Mouse (Mus musculus): Measurements from ENCODE around the gene Zfp574. TPM values are rescaled to one million over a fixed set of nuclear protein-coding genes. Genes with fewer than 3 reads are reported as not detected.

Gene Zfp574
- total RNA-seq, 1 experiment from 2014 or later: 18.8 TPM

DNA sequence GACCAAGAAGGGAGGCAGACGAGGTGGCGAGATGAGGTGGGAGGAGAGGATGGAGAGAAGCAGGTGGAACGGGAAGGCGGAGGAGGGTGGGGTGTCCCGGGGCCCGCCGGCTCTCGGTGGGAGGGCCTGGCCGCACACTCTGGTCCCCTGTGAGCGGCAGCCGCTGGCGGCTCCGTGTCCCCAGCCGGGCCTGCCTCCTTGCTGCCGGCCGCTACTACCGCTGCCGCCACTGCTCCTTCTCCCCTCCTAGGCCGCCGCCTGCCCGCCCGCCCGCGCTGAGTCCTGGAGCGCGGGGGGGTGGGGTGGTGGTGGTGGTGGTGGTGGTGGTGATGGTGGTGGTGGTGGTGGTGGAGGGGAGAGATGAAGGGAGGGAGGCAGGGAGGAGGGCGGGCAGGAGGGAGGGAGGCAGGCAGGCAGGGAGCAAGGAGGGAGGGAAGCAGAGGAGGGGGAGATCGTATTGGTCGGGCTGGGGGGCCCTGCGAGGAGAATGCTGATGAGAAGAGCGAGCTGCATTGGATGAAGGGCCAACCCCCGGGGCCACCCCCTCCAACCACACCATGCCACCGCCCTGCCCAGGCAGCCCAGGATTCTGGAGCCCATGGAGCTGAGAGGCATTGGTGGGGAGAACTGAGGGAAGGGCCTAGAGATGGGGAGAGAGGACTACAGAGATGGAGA lies 486 bp downstream of the Zfp574 start:
- DNase-seq: peak; percentile 62

DNA sequence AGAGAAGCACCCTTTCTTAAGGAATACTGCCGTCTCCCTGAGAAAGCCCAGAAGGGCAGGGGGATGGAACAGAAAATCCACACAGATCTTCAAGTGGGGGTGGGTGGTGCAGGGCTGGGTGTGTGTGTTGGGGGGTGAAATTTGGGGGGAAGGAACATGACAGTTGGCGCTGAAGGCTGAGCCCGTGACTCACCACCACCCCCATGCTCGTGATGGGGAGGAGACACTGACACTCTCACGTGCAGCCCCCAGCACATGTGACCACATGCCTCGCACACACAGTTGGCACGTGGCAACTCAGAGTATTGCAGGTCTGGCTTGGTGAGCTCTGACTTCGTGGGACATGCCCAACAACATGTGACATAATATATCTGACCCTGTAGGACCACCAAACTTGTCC lies 1.6 kb downstream of the Zfp574 start:
- DNase-seq: no peak

DNA sequence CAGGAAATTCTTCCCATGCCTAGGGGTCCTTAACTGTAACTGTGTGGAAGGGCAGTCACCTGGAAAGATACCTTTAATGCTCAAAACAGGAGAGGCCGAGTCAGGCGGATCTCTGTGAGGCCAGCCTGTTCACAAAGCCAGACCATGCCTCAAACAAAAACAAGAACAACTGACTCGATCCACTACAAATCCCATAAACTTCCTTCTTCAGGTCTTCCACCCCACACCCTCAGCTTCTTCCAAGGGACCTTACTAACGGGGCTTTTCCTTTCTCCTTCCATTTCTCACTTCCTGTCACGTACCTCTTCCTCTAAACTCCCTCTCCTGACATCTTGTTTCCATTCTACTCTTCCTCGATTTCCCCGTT lies 3.9 kb downstream of the Zfp574 start:
- no peak for DNase-seq

DNA sequence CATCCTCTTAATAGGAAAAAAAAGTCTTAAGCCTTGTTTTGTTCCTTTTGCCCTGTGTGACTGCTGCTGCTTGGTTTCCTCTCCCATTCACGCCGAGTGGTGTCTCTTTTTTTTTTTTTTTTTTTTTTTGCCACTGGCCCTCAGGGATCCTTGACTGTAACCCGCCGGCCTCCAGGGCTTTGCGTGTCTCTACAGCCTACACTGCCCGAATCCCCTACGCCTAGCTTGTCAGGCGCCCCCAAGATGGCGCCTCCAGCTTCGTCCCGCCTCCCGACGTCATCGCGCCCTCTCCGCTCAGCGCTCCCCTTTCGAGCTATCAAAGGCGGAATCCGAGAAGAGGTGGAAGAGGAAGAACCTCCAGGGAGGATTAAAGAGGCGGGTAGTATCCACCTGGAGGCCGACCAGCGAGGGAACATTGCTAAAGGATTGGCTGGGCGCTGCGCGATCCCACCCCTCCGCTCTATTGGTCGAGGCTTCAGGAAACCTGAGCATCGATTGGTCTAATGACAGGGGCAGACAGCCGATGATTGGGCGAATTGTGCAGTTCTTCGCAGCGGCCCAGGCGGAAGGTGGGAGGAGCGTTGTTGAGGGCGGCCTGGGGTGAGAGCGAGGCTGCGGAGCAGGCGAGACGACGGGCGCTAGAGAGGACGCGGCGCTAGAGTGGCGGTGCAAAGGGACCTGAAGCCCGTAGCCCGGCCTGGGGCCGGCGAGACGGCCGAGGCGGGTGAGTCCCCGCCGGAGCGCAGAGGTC lies 4.5 kb downstream of the Zfp574 start:
- DNase-seq: peak; percentile 98

DNA sequence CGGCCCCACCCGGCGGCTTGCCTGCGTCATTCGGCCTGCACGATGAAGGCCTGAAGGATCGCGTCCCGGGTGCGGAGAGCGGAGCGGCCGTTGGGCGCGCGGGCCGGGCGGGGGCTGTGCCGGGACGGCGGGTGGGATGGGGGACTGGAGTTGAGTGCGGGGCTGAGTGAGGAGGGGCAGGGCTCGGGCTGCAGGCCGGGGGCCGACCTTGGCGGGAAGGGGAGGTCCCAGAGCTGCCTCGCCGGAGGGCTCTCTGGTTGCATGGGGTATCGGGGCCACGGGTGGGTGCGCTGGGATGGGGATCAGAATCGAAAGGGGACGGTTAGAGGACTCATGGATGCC lies 5.0 kb downstream of the Zfp574 start:
- DNase-seq: no peak

DNA sequence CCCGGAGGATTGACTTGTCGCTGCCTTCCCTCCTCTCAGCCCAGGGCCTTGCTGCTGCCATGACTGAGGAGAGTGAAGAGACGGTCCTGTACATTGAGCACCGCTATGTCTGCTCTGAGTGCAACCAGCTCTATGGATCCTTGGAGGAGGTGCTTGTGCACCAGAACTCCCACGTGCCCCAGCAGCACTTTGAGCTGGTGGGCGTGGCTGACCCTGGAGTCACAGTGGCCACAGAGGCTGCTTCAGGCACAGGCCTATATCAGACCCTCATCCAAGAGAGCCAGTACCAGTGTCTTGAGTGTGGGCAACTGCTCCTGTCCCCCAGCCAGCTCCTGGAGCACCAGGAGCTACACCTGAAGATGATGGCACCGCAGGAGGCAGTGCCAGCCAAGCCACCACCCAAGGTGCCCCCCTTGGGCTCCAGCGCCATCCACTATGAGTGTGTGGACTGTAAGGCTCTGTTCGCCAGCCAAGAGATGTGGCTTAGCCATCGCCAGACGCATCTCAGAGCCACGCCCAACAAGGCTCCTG lies 7.2 kb downstream of the Zfp574 start:
- no peak for DNase-seq

DNA sequence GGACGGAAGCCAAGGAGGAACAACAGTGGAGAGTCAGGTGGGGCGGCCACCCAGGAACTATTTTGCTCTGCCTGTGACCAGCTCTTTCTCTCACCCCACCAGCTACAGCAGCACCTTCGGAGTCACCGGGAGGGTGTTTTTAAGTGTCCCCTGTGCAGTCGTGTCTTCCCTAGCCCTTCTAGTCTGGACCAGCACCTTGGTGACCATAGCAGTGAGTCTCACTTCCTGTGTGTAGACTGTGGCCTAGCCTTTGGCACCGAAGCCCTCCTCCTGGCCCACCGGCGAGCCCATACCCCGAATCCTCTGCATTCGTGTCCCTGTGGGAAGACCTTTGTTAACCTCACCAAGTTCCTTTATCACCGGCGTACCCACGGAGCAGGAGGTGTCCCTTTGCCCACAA lies 8.1 kb downstream of the Zfp574 start:
- DNase-seq: no peak

DNA sequence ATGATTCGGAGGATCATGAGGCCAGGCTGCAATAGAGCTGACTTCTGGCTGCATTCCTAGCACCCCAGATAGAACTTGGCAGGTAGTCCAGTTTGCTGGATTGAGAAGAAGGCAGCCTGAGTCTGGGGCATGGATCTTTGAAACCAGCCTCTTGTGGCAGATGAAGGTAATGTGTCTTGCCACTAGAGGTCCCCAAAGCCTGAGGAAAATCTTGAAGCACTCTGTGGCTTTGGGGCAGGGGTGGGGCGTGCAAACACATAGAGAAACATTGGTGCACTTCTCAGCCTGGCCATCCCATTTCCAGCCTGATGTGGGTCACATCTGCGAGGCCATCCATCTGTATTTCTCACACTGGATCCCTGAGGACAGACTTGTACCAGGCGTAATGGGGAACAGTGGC lies 10.1 kb downstream of the Zfp574 start:
- peak; percentile 71 for DNase-seq

DNA sequence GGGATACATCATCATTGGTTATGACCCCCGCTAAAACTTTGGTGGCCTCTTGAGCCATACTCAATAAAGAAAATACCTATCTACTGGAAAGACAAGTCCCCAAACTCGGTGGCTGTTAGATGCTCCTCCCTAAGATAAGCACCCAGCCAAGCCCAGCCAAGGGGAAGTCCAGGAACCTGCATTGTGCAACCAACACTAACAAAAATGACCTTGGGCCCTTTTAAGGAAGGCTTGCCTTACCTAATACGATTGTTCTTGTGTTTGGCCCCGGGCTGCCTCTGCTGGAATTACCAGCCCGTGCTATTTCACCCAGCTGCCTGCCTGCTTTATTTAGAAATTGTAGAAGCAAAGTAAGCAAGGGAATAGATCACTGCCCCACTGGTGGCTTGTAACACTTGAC lies 12.3 kb downstream of the Zfp574 start:
- peak; percentile 54 for DNase-seq

DNA sequence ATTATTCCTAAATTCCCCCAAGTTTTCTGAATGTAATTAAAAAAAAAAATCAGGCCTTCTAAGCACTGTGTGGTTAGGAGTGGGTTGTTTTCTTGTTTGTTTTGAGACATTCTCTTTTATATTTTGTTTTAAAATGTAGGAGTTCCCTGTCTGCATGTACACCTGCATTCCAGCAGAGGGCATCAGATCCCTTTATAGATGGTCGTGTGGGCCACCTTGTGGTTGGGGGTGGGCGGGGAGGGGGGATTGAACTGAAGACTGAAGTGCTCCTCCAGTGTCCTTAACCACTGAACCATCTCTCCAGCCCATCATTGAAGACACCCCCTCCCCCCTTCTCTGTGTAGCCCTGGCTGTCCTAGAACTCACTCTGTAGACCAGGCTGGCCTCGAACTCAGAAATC lies 14.3 kb downstream of the Zfp574 start:
- DNase-seq: peak; percentile 17

DNA sequence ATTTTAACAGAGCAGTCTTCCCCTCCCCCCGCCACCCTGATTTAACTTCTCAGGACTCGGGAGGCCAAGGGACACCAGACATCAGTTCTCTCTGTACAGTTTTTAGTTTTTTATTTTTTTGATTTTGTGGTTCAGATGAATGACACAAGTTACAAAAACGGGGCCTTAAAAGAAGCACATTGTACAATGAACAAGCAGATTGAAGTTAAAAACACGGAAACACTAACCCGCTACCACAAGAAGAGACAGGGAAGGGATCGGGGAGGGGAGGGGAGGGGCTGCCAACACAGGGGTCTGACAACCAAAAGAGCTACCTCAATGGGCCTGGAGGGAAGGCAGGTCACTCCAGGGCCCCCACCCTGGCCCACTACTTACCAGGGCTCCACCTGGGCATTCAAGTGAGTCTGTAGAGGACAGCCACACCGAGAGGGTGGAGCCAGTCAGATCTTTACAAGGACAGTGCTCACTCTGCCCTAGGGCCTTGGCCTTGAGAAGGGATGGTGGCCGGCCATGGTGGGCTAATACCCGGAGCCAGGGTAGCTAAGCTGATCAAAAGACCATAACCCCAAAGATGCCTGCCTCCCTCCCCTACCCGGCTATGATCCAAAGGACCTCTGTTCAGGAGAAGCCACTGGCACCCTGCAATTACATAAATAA lies 15.0 kb downstream of the Zfp574 start:
- peak; percentile 52 for DNase-seq

DNA sequence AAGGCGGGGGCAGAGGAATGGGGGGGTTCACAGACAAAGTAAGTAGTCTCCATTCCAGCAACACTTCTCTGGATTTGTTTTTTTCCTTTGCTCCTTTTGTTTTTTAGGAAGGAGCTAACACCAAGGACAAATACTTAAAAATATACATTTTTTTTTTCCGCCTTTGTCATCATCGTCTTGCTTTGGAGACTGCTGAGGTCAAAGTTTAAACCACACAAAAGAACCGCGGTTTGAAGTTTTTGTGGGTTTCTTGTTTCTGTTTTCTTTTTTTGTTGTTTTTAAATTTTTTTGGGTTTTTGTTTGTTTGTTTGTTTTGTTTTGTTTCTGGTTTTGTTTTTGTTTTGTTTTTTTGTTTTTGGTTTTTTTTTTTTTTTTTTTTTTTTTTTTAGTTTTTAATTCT lies 15.6 kb downstream of the Zfp574 start:
- no peak for DNase-seq

DNA sequence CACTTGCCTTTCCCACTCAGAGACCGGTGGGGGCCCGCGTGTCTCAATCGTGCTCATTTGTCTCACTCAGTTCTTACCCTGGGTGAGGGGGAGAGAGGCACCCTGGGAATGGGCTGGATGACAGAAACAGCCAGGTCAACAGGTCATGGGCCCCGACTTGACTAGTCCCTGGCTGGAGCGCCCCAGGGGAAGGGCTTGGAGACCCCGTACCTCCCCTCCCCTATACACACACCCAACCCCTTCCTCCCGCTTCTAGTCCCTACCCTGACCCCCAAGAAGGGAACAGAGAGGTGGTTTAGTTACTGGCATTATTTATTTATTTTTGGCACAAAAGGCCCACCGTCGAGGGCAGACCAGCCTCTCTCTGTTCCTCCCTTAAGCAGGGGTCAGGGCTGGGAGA lies 16.2 kb downstream of the Zfp574 start:
- DNase-seq: peak; percentile 25

DNA sequence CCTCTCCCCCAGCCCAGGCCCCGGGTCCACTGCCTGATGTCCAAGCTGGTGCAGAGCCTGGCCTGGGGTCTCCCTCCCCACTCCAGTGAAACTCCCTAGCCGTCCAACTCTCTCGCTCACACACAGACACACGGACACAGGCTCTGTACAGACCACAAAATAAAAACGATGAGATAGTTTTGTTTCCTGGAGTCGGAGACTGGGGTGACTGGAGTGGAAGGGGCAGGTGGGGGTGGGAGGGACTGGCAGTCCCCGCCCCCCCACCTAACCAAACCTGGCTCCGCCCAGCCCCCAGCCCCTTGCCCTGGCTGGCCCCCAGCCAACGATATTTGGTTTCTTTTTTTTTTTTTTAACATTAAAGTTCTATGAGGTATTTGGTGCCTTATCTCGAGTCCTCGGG lies 16.6 kb downstream of the Zfp574 start:
- DNase-seq: peak; percentile 12

DNA sequence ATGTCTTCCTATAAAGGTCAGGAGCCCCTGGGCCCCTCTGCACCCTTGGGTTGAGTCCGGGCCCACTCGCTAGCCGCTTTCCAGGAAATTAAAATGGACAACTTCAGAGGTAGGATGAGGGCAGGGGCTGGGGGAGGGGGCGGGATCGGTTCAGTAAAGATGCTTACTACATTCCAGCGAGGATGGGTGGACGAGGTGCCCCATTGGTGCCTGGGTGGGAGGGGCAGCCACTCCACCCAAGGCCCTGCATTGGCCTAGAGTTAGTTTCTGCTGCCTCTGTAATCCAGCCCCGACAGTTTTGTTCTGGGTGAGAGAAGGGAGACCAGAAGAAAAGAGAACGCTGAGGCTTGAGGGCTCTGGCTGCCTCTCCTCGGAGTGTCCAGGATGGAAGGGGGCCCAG lies 17.5 kb downstream of the Zfp574 start:
- DNase-seq: no peak

DNA sequence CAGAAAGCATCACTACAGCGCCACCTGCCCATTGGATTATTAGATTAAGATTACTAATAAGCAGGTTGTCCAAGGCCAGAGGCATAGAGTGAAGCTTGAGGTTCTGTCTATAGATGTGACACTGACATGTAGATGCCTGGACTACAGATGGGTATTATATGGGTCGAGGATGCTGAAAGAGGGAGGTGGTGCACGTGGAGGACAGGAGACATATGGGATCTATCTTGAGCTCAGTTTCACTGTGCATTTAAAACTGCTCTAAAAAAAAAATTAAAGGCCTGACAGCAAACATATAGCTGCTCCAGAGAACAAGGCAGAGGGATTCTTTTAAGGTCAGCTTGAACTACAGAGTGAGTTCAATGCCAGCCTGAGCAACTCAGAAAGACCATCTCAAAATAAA lies 25.8 kb downstream of the Zfp574 start:
- no peak for DNase-seq

DNA sequence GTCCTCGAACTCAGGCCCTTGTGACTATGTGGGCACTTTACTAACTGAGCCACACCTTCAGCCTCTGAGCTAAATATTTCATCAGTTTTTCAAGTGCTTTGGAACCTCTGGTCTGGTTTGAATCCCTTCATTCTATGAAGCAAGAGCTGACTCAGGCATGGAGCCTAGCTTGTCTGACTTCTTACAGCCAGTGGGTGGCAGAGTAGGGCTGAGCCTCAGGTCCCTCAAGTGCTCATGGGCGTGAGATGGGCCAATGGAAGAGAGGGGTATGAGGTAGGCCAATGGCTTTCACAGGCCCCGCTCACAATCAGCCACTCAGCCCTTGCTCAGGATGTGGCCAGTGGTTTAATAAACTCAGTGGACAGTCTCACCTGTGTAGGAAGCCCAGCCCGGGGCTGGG lies 27.2 kb downstream of the Zfp574 start:
- no peak for DNase-seq

DNA sequence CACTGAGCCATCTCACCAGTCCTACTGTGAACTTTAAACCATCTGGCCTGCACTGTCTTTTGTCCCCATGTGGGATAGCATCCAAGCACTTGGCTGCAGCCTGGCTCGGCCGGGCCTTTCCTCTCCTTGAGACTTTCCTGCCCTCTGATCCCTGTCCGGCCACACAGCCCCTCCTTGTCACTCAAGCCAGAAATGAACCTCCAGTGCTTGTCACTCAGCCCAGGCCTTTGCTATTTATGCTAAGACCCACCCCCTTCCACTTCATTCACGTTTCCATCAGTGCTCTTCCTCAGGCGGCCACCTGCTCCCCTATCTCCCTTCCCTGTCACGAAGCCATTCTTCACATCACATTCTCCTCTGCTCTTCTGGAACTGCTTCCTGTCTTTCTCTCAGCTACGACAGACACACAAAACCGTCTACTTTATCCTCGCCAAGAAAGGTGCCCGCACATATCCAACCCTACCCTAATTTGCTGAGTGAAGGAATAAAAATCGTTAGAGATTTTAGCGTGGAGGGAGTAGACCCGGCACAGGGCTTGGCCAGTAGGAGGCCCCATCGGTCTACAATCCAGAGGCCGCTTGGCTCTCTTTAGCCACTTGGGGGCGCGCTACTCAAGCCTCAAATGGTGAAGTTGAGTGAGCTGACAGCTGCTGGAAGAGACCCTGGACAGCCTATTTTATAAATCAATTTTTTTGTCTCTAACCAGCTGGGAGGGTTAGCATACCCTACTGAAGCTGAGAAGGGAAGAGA lies 33.2 kb downstream of the Zfp574 start:
- DNase-seq: peak; percentile 90

DNA sequence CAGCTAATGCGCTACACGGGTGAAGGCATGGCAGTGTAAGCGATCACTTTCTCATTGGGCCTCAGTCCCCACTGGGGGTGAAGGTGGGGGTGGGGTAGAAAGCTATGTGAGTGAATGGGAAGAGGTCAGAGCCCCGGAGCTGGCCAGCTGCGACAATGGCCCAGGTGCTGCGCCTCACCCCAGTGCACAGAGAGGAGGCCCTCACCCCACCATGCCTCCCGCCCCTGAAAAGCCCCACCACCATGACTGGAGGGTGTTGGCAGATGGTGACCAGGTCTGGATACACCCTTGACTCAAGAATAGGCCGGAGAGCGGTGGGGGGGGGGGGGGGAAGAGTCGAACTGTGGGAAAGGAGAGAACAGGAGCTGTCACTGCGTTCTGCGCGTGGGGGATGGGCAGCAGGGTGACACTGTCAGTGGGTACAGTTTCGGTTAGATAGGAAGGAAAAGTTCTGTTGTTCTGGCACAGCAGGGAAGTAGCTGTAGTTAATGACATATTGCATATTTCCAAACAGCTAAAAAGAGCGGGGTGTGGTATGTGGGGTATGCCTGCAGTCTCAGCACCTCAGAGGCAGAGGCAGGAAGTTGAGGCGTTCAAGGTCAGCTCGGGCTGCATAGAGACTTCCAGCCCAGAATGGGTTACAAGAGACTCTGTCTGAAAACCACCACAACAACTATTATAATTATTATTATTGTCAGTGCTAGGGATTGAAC lies 34.6 kb downstream of the Zfp574 start:
- no peak for DNase-seq

DNA sequence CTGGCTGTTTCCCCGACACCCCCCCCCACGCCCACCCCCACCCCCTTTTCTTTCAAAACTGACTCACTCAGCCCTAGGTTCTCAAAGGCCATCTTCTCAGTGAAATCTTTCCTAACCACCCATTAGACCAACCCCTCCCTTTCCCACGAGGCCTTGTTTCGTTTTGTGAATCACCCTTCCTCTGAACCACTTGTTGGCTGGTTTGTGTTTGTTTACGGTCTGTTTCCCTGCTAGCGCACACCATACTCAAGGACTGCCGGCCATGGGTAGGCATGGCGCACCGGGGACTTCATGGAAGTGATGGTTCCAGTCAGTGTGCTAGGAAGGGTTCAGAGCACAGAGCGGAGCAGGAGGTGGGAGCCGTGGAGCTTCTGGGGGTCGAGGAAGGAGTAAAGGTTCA lies 37.0 kb downstream of the Zfp574 start:
- DNase-seq: peak; percentile 37

DNA sequence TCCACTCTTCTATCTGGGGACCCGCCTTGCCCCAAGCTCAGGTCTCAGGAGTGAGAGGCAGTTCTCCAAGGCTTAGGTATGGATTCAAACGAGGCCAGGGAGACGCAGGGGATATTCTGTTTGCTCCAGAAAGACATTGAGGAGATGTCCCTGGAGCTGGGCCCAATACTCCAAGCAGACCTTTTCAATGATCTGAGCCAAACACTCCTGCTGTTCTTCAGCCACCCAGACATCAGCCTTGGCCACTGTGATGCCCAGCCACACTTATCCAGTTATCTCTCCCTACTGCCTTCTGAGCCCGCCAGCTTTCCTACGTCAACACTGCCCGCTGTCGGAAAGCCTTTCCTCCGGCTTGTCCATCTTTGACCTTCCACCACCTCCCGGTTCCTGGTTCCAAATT lies 38.0 kb downstream of the Zfp574 start:
- DNase-seq: no peak
